Mouse (Mus musculus): ENCODE measurements around the gene Slc43a1. TPM values are rescaled to one million over a fixed set of nuclear protein-coding genes. Genes with fewer than 3 reads are reported as not detected.
"Not testable (repeated sequence)": the region's sequence is repeated elsewhere in the genome, so short reads cannot be mapped to it uniquely, and the experiment has no call there.

Slc43a1 gene
- polyA plus RNA-seq, 1 experiment from 2014 or later, result 6.6 TPM

- H3K4me1 ChIP-seq (ENCODE audit: insufficient read depth, low read depth, low read length), result no peaks in the 10 kb centered on the region
- H3K9ac ChIP-seq (replicated peaks; ENCODE audit: low read depth), result no peak overlapping the region
- no peaks in the 10 kb centered on the region for H3K9me3 ChIP-seq (ENCODE audit: low read length)
- ATAC-seq (peak; percentile 72), DNase-seq (ENCODE audit: low spot score) (peak; percentile 75)
- 21% methylated on average over 4 of the region's 4 CpGs for WGBS
- peak; percentile 88 for TF ChIP-seq EP300 (IDR thresholded peaks at IDR 0.05)
- TF ChIP-seq CTCF (IDR thresholded peaks at IDR 0.05), result no peak
- H3K4me3 ChIP-seq (ENCODE audit: low read depth, low read length), result no peak overlapping the region
- H3K36me3 ChIP-seq (ENCODE audit: insufficient read depth, low read length), result no peaks in the 10 kb centered on the region
- H3K4me2 ChIP-seq (replicated peaks; ENCODE audit: low read depth, low read length), result no peak overlapping the region
- no peak overlapping the region for H3K27ac ChIP-seq (ENCODE audit: low read length)
- no peaks in the 10 kb centered on the region for H3K27me3 ChIP-seq (replicated peaks; ENCODE audit: insufficient read depth, low read length)
These were observed 57.0 kb downstream of the Slc43a1 start for GRCm38 (mm10) chr2:84895495-84896198.

GRCm38 (mm10) chr2:84896686-84897085, 58.0 kb downstream of the Slc43a1 start:
- DNase-seq (ENCODE audit: low spot score), result not testable (repeated sequence)

GRCm38 (mm10) chr2:84912722-84913121, 74.1 kb downstream of the Slc43a1 start:
- Histone ChIP-seq H3K27me3 (replicated peaks; ENCODE audit: insufficient read depth, low read length) (no peaks in the 10 kb centered on the region), H3K4me1 (ENCODE audit: insufficient read depth, low read depth, low read length) (no peaks in the 10 kb centered on the region), H3K36me3 (ENCODE audit: insufficient read depth, low read length) (no peaks in the 10 kb centered on the region), H3K4me3 (ENCODE audit: low read depth, low read length) (no peak overlapping the region), H3K9me3 (ENCODE audit: low read length) (no peaks in the 10 kb centered on the region), H3K27ac (ENCODE audit: low read length) (0 out of 2 replicates have a peak overlapping the region, but pooled peaks have one; percentile 51), H3K4me2 (replicated peaks; ENCODE audit: low read depth, low read length) (no peak overlapping the region), H3K9ac (replicated peaks; ENCODE audit: low read depth) (no peak overlapping the region)
- 14% methylated on average over 3 of the region's 3 CpGs for WGBS
- ATAC-seq (peak; percentile 40), DNase-seq (ENCODE audit: low spot score) (peak; percentile 54)
- TF ChIP-seq EP300 (IDR thresholded peaks at IDR 0.05), result peak; percentile 57; the same call in 1 of the 2 replicates
- no peak for TF ChIP-seq CTCF (IDR thresholded peaks at IDR 0.05)

More at GRCm38 (mm10) chr2:84896686-84897085, 58.0 kb downstream of the Slc43a1 start:
- not testable (repeated sequence) for H3K9ac ChIP-seq (replicated peaks; ENCODE audit: low read depth); H3K4me3 ChIP-seq (ENCODE audit: low read depth, low read length); H3K9me3 ChIP-seq (ENCODE audit: low read length); H3K27ac ChIP-seq (ENCODE audit: low read length); ATAC-seq; H3K36me3 ChIP-seq (ENCODE audit: insufficient read depth, low read length); H3K4me2 ChIP-seq (replicated peaks; ENCODE audit: low read depth, low read length); H3K27me3 ChIP-seq (replicated peaks; ENCODE audit: insufficient read depth, low read length); H3K4me1 ChIP-seq (ENCODE audit: insufficient read depth, low read depth, low read length)
- WGBS, result 91% methylated on average over 6 of the region's 6 CpGs

Other genes starting within 250 kb of the Slc43a1 start
- gene Ctnnd1, start 188.1 kb upstream of the Slc43a1 start, polyA plus RNA-seq (2015; fragmentation: Nextera tagmentation; extraction: Ambion mirVana), result 38.2 and 42.9 TPM in 2 replicates
- gene Btbd18, start 179.8 kb upstream of the Slc43a1 start, polyA plus RNA-seq (2015; fragmentation: Nextera tagmentation; extraction: Ambion mirVana), result 0.06 and 0.07 TPM in 2 replicates
- 94.3 and 102 TPM in 2 replicates for gene Selenoh, start 168.1 kb upstream of the Slc43a1 start, polyA plus RNA-seq (2015; fragmentation: Nextera tagmentation; extraction: Ambion mirVana)
- gene Gm28635, start 160.8 kb upstream of the Slc43a1 start, polyA plus RNA-seq (2015; fragmentation: Nextera tagmentation; extraction: Ambion mirVana), result not detected in 2 replicates
- 21.0 and 22.6 TPM in 2 replicates for gene Med19, start 160.4 kb upstream of the Slc43a1 start, polyA plus RNA-seq (2015; fragmentation: Nextera tagmentation; extraction: Ambion mirVana)
- 51.6 and 52.8 TPM in 2 replicates for gene Tmx2, start 159.7 kb upstream of the Slc43a1 start, polyA plus RNA-seq (2015; fragmentation: Nextera tagmentation; extraction: Ambion mirVana)
- 15.8 and 19.9 TPM in 2 replicates for gene Zdhhc5, start 123.7 kb upstream of the Slc43a1 start, polyA plus RNA-seq (2015; fragmentation: Nextera tagmentation; extraction: Ambion mirVana)
- gene Clp1, start 111.5 kb upstream of the Slc43a1 start, polyA plus RNA-seq (2015; fragmentation: Nextera tagmentation; extraction: Ambion mirVana), result 19.3 and 19.5 TPM in 2 replicates
- 2.6 and 3.4 TPM in 2 replicates for gene Ypel4, start 104.8 kb upstream of the Slc43a1 start, polyA plus RNA-seq (2015; fragmentation: Nextera tagmentation; extraction: Ambion mirVana)
- gene Gm19426, start 95.2 kb upstream of the Slc43a1 start, polyA plus RNA-seq (2015; fragmentation: Nextera tagmentation; extraction: Ambion mirVana), result 5.6 and 6.5 TPM in 2 replicates
- gene Serping1, start 63.4 kb upstream of the Slc43a1 start, polyA plus RNA-seq (2015; fragmentation: Nextera tagmentation; extraction: Ambion mirVana), result 269 and 283 TPM in 2 replicates
- gene Ube2l6, start 40.0 kb upstream of the Slc43a1 start, polyA plus RNA-seq (2015; fragmentation: Nextera tagmentation; extraction: Ambion mirVana), result 83.7 and 85.6 TPM in 2 replicates
- gene Smtnl1, start 16.2 kb upstream of the Slc43a1 start, polyA plus RNA-seq (2015; fragmentation: Nextera tagmentation; extraction: Ambion mirVana), result 0.44 and 0.53 TPM in 2 replicates
- gene Timm10, start 11.9 kb upstream of the Slc43a1 start, polyA plus RNA-seq (2015; fragmentation: Nextera tagmentation; extraction: Ambion mirVana), result 24.2 and 28.5 TPM in 2 replicates
- gene Rtn4rl2, start 47.9 kb downstream of the Slc43a1 start, polyA plus RNA-seq (2015; fragmentation: Nextera tagmentation; extraction: Ambion mirVana), result 0.62 and 1.1 TPM in 2 replicates
- 121 and 122 TPM in 2 replicates for gene Slc43a3, start 97.7 kb downstream of the Slc43a1 start, polyA plus RNA-seq (2015; fragmentation: Nextera tagmentation; extraction: Ambion mirVana)
- not detected in 2 replicates for gene Prg2, start 141.6 kb downstream of the Slc43a1 start, polyA plus RNA-seq (2015; fragmentation: Nextera tagmentation; extraction: Ambion mirVana)
- gene Prg3, start 149.4 kb downstream of the Slc43a1 start, polyA plus RNA-seq (2015; fragmentation: Nextera tagmentation; extraction: Ambion mirVana), result not detected in 2 replicates
- 81.8 and 87.3 TPM in 2 replicates for gene Ssrp1, start 198.4 kb downstream of the Slc43a1 start, polyA plus RNA-seq (2015; fragmentation: Nextera tagmentation; extraction: Ambion mirVana)
- gene P2rx3, start 198.6 kb downstream of the Slc43a1 start, polyA plus RNA-seq (2015; fragmentation: Nextera tagmentation; extraction: Ambion mirVana), result 0.07 and 0.08 TPM in 2 replicates
- 40.3 and 40.7 TPM in 2 replicates for gene Tnks1bp1, start 209.2 kb downstream of the Slc43a1 start, polyA plus RNA-seq (2015; fragmentation: Nextera tagmentation; extraction: Ambion mirVana)

Data from lung, postnatal 0 days (tissue).